Mouse (Mus musculus) limb, embryonic 15.5 days (tissue): Measurements from ENCODE around the gene Ace. TPM values are rescaled to one million over a fixed set of nuclear protein-coding genes. Genes with fewer than 3 reads are reported as not detected.

Experiments
- ATAC-seq: fragments of 200-750 bp; cut with Nextera tagmentation; 2 replicates; pipeline ENCODE4 v1.8.0; 2017; ENCODE audit warnings: low read depth, moderate TSS enrichment; ENCODE audit not compliant: insufficient number of reproducible peaks, low FRiP score, low TSS enrichment
- H3K27ac ChIP-seq: fragments of 300-500 bp; sonication (generic); 2 replicates; pipeline ENCODE4 v1.5.1; 2015; ENCODE audit warnings: moderate library complexity, mild to moderate bottlenecking, inconsistent platforms
- H3K27me3 ChIP-seq: fragments of 300-500 bp; sonication (generic); 2 replicates; pipeline ENCODE4 v1.6.1; 2015; ENCODE audit warnings: inconsistent platforms
- H3K36me3 ChIP-seq: fragments of 300-500 bp; sonication (generic); 2 replicates; pipeline ENCODE4 v1.6.1; 2015; ENCODE audit warnings: inconsistent platforms
- H3K4me1 ChIP-seq: fragments of 300-500 bp; sonication (generic); 2 replicates; pipeline ENCODE4 v1.6.1; 2015; ENCODE audit warnings: inconsistent platforms
- H3K4me2 ChIP-seq: fragments of 300-500 bp; sonication (generic); 2 replicates; pipeline ENCODE4 v1.6.1; 2015; ENCODE audit warnings: mild to moderate bottlenecking, inconsistent platforms
- H3K4me3 ChIP-seq: fragments of 300-500 bp; sonication (generic); 2 replicates; pipeline ENCODE4 v1.5.1; 2015; ENCODE audit warnings: mild to moderate bottlenecking, inconsistent platforms
- H3K9ac ChIP-seq: fragments of 300-500 bp; sonication (generic); 2 replicates; pipeline ENCODE4 v1.6.1; 2015; ENCODE audit warnings: inconsistent platforms
- H3K9me3 ChIP-seq: fragments of 300-500 bp; sonication (generic); 2 replicates; pipeline ENCODE4 v1.6.1; 2016; ENCODE audit warnings: inconsistent platforms
- WGBS: fragments of 180-500 bp; shearing (Covaris S2); methylation state at CpG from one replicate; pipeline ENCODE4 v1.1.7; 2015; 5-methylcytosine and 5-hydroxymethylcytosine counted together
- polyA plus RNA-seq: library from polyadenylated mRNA; unstranded; fragments of >200 nt; fragmentation: Nextera tagmentation; extraction: Ambion mirVana; gene quantifications from 2 replicates; pipeline ENCODE4 v1.2.1, GENCODE M21; 2015

Ace gene
- polyA plus RNA-seq, 1 experiment from 2014 or later = 1.0 TPM

GRCm38 (mm10) chr11:106034986-106035385, 67.2 kb downstream of the Ace start:
- H3K4me1 ChIP-seq = peaks cover 23% of the 10 kb centered on the region
- no peaks in the 10 kb centered on the region for H3K36me3 ChIP-seq
- no peak for ATAC-seq
- no peaks in the 10 kb centered on the region for H3K27me3 ChIP-seq
- WGBS = 85% methylated on average over 9 of the region's 9 CpGs
- H3K9me3 ChIP-seq = no peaks in the 10 kb centered on the region
- no peak overlapping the region for H3K4me3 ChIP-seq
- H3K27ac ChIP-seq = no peak overlapping the region
- no peak overlapping the region for H3K4me2 ChIP-seq
- H3K9ac ChIP-seq = no peak overlapping the region

GRCm38 (mm10) chr11:106036548-106037417, 69.0 kb downstream of the Ace start, which contains the start of gene Dcaf7:
Dcaf7 (plus strand) TSS chr11:106036872.
- H3K27me3 ChIP-seq = no peaks in the 10 kb centered on the region

GRCm38 (mm10) chr11:106037418-106037751, 69.6 kb downstream of the Ace start:
- peak overlapping the region; percentile 99 for H3K4me3 ChIP-seq
- WGBS = under 1% methylated on average over 13 of the region's 13 CpGs
- H3K27ac ChIP-seq = peak overlapping the region; percentile 92
- no peak for ATAC-seq
- no peaks in the 10 kb centered on the region for H3K27me3 ChIP-seq
- peak overlapping the region; percentile 79 for H3K4me2 ChIP-seq
- H3K9ac ChIP-seq = peak overlapping the region; percentile 95
- no peaks in the 10 kb centered on the region for H3K9me3 ChIP-seq
- H3K36me3 ChIP-seq = no peaks in the 10 kb centered on the region
- H3K4me1 ChIP-seq = peaks cover 23% of the 10 kb centered on the region

More at GRCm38 (mm10) chr11:106036548-106037417, 69.0 kb downstream of the Ace start, which contains the start of gene Dcaf7:
- peak within 1 kb of the TSS; percentile 95 for H3K9ac ChIP-seq
- H3K4me1 ChIP-seq = peaks cover 23% of the 10 kb centered on the region
- no peaks in the 10 kb centered on the region for H3K36me3 ChIP-seq
- peak within 1 kb of the TSS; percentile 92 for H3K27ac ChIP-seq
- WGBS = under 1% methylated on average over 63 of the region's 66 CpGs
- H3K4me3 ChIP-seq = peak within 1 kb of the TSS; percentile 99
- no peaks in the 10 kb centered on the region for H3K9me3 ChIP-seq
- peak; percentile 99 for ATAC-seq
- peak within 1 kb of the TSS; percentile 79 for H3K4me2 ChIP-seq

Other genes starting within 250 kb of the Ace start
- 24.0 and 25.7 TPM in 2 replicates for gene Cyb561, start 14.6 kb upstream of the Ace start, polyA plus RNA-seq
- not detected in 2 replicates for gene Ace3, start 26.7 kb downstream of the Ace start, polyA plus RNA-seq
- gene Kcnh6, start 40.2 kb downstream of the Ace start, polyA plus RNA-seq = 0.24 and 0.26 TPM in 2 replicates
- gene Dcaf7, start 68.9 kb downstream of the Ace start, polyA plus RNA-seq = 57.7 and 61.5 TPM in 2 replicates
- gene Taco1, start 98.1 kb downstream of the Ace start, polyA plus RNA-seq = 8.3 and 10.1 TPM in 2 replicates
- 21.6 and 27.2 TPM in 2 replicates for gene Map3k3, start 116.7 kb downstream of the Ace start, polyA plus RNA-seq
- 0.84 TPM in 1 of 2 replicates, not detected in the other for gene Gm10840, start 192.9 kb downstream of the Ace start, polyA plus RNA-seq
- gene Limd2, start 192.9 kb downstream of the Ace start, polyA plus RNA-seq = 202 and 221 TPM in 2 replicates
- gene Strada, start 234.2 kb downstream of the Ace start, polyA plus RNA-seq = 23.2 and 24.4 TPM in 2 replicates
- 83.6 and 89.9 TPM in 2 replicates for gene Ccdc47, start 248.4 kb downstream of the Ace start, polyA plus RNA-seq
- gene Ddx42, start 249.0 kb downstream of the Ace start, polyA plus RNA-seq = 68.9 and 74.0 TPM in 2 replicates